Mouse (Mus musculus): ENCODE measurements around the gene Pptc7.

The Pptc7 gene

GRCm38 (mm10) chr5:122330269-122330668, 46.1 kb downstream of the Pptc7 start:
- DNase-seq (ENCODE audit: low spot score): no peak

- no peak for DNase-seq (ENCODE audit: low spot score)
Measured at GRCm38 (mm10) chr5:122334682-122335081, 50.5 kb downstream of the Pptc7 start.

GRCm38 (mm10) chr5:122336554-122337294, 52.6 kb downstream of the Pptc7 start:
- no peak for DNase-seq (ENCODE audit: low spot score)

GRCm38 (mm10) chr5:122342874-122343273, 58.7 kb downstream of the Pptc7 start:
- DNase-seq (ENCODE audit: low spot score): no peak

- DNase-seq (ENCODE audit: low spot score): peak; percentile 16
Measured at GRCm38 (mm10) chr5:122343768-122344167, 59.6 kb downstream of the Pptc7 start.

GRCm38 (mm10) chr5:122344260-122344659, 60.1 kb downstream of the Pptc7 start:
- DNase-seq (ENCODE audit: low spot score): peak; percentile 81

GRCm38 (mm10) chr5:122345777-122346176, 61.6 kb downstream of the Pptc7 start:
- DNase-seq (ENCODE audit: low spot score): no peak

GRCm38 (mm10) chr5:122353807-122354491, 69.8 kb downstream of the Pptc7 start, which contains the start of the genes Rad9b and Vps29:
Gene Rad9b (minus strand): TSS chr5:122354233.
Gene Vps29 (plus strand): TSS chr5:122354369.
- peak; percentile 98 for DNase-seq (ENCODE audit: low spot score)

GRCm38 (mm10) chr5:122354492-122355067, 70.4 kb downstream of the Pptc7 start:
- DNase-seq (ENCODE audit: low spot score): no peak

- DNase-seq (ENCODE audit: low spot score): no peak
Measured at GRCm38 (mm10) chr5:122371591-122372191, 87.5 kb downstream of the Pptc7 start, which contains the start of gene Gpn3. Gene Gpn3 (plus strand): TSS chr5:122371876.

- peak; percentile 99 for DNase-seq (ENCODE audit: low spot score)
Measured at GRCm38 (mm10) chr5:122372192-122372769, 88.1 kb downstream of the Pptc7 start, which contains the start of gene Fam216a. Gene Fam216a (minus strand): TSS chr5:122372364.

- DNase-seq (ENCODE audit: low spot score): no peak
Measured at GRCm38 (mm10) chr5:122372878-122373277, 88.7 kb downstream of the Pptc7 start.
